Mouse (Mus musculus): ENCODE data around the gene Arl16. TPM values are rescaled to one million over a fixed set of nuclear protein-coding genes. Genes with fewer than 3 reads are reported as not detected.
A peak's percentile ranks its signal among the peaks of the same experiment; 100 is the strongest.

Gene Arl16
- total and polyA plus RNA-seq, 3 experiments, result 20.0 to 20.8 TPM; not detected in 1

GRCm38 (mm10) chr11:120506899-120507298 is 39.5 kb upstream of the Arl16 start (continued):
- TF ChIP-seq USF2 (IDR thresholded peaks at IDR 0.05; ENCODE audit: borderline replicate concordance in 1 of 2, insufficient read depth in 1 of 2, low read depth in 1 of 2, low read length in 2 of 2), result no peak
- no peak for TF ChIP-seq GATA1 (IDR thresholded peaks at IDR 0.05; ENCODE audit: low read depth, low read length)
- no peak for TF ChIP-seq ZNF384 (IDR thresholded peaks at IDR 0.05; ENCODE audit: low read depth, low read length)
- no peak for TF ChIP-seq JUND (IDR thresholded peaks at IDR 0.05; ENCODE audit: low read depth, low read length)
- TF ChIP-seq ZMIZ1 (IDR thresholded peaks at IDR 0.05; ENCODE audit: low read depth, low read length), result no peak
- TF ChIP-seq ZC3H11A (IDR thresholded peaks at IDR 0.05; ENCODE audit: low read depth, low read length), result peak; percentile 39; the same call in 1 of the 2 replicates
- TF ChIP-seq MYC (IDR thresholded peaks at IDR 0.05; ENCODE audit: low read depth, low read length), result no peak
- TF ChIP-seq BHLHE40 (IDR thresholded peaks at IDR 0.05; ENCODE audit: borderline replicate concordance, low read depth, low read length), result no peak
- no peak for TF ChIP-seq POLR2AphosphoS2 (IDR thresholded peaks at IDR 0.05; ENCODE audit: low read length)
- no peak for TF ChIP-seq MAFK (IDR thresholded peaks at IDR 0.05; ENCODE audit: borderline replicate concordance, low read depth, low read length)
- peak; percentile 52 for TF ChIP-seq RAD21 (IDR thresholded peaks at IDR 0.05; ENCODE audit: low read depth, low read length)
- no peak for TF ChIP-seq MYB (IDR thresholded peaks at IDR 0.05; ENCODE audit: low read depth, low read length)
- TF ChIP-seq MXI1 (IDR thresholded peaks at IDR 0.05; ENCODE audit: low read depth, low read length), result peak; percentile 23; the same call in 1 of the 2 replicates

- Histone ChIP-seq H3K4me1 (ENCODE audit: control insufficient read depth in 1 of 2, insufficient read depth in 2 of 2, low read length in 2 of 2) (peaks cover 20 to 21% of the 10 kb centered on the region in 2 experiments), H3K36me3 (ENCODE audit: control insufficient read depth in 1 of 2, insufficient read depth in 2 of 2, low read length in 2 of 2) (peaks cover 0 to 20% of the 10 kb centered on the region in 2 experiments; a peak in 2 of 4 replicates), H3K9ac (ENCODE audit: control insufficient read depth, low read depth, low read length, poor library complexity, severe bottlenecking) (no peak overlapping the region), H3K79me2 (ENCODE audit: control insufficient read depth, insufficient read depth, low read length, poor library complexity) (no peaks in the 10 kb centered on the region; the same call in 1 of the 2 replicates), H3K4me3 (ENCODE audit: control insufficient read depth in 1 of 2, insufficient read depth in 1 of 2, low read depth in 2 of 2, low read length in 2 of 2) (no peak overlapping the region), H3K27ac (ENCODE audit: control insufficient read depth, low read depth, low read length) (no peak overlapping the region), H3K9me3 (replicated peaks; ENCODE audit: insufficient read depth, low read length) (no peaks in the 10 kb centered on the region), H3K27me3 (ENCODE audit: control insufficient read depth in 1 of 2, insufficient read depth in 2 of 2, low read length in 2 of 2) (no peaks in the 10 kb centered on the region; a peak in 1 of 4 replicates)
- TF ChIP-seq ZMIZ1 (IDR thresholded peaks at IDR 0.05; ENCODE audit: low read depth, low read length), result no peak
- TF ChIP-seq CHD2 (IDR thresholded peaks at IDR 0.05; ENCODE audit: low read length), result no peak
- TF ChIP-seq UBTF (IDR thresholded peaks at IDR 0.05; ENCODE audit: borderline replicate concordance, insufficient read depth, low read depth, low read length), result no peak
- no peak for TF ChIP-seq MYB (IDR thresholded peaks at IDR 0.05; ENCODE audit: low read depth, low read length)
- TF ChIP-seq POLR2AphosphoS5 (IDR thresholded peaks at IDR 0.05; ENCODE audit: borderline replicate concordance, low read depth, low read length), result no peak
- no peak for TF ChIP-seq BHLHE40 (IDR thresholded peaks at IDR 0.05; ENCODE audit: borderline replicate concordance, low read depth, low read length)
- no peak for TF ChIP-seq JUND (IDR thresholded peaks at IDR 0.05; ENCODE audit: low read depth, low read length)
- no peak for DNase-seq (ENCODE audit: low read depth, low spot score)
Observed at GRCm38 (mm10) chr11:120505661-120506060, 38.3 kb upstream of the Arl16 start.

- Histone ChIP-seq H3K27me3 (ENCODE audit: control insufficient read depth in 1 of 2, insufficient read depth in 2 of 2, low read length in 2 of 2) (no peaks in the 10 kb centered on the region; a peak in 1 of 4 replicates), H3K4me3 (ENCODE audit: control insufficient read depth in 1 of 2, insufficient read depth in 1 of 2, low read depth in 2 of 2, low read length in 2 of 2) (no peak overlapping the region)
Observed at GRCm38 (mm10) chr11:120501701-120502100, 34.3 kb upstream of the Arl16 start.

More at GRCm38 (mm10) chr11:120501701-120502100, 34.3 kb upstream of the Arl16 start:
- no peak overlapping the region for H3K27ac ChIP-seq (ENCODE audit: control insufficient read depth, low read depth, low read length)
- no peaks in the 10 kb centered on the region for H3K36me3 ChIP-seq (ENCODE audit: control insufficient read depth in 1 of 2, insufficient read depth in 2 of 2, low read length in 2 of 2)
- no peak for TF ChIP-seq POLR2A (IDR thresholded peaks at IDR 0.05; ENCODE audit: control insufficient read depth in 1 of 2, insufficient read depth in 1 of 2, low read depth in 1 of 2, low read length in 2 of 2, poor library complexity in 1 of 2)
- no peak for TF ChIP-seq NRF1 (IDR thresholded peaks at IDR 0.05; ENCODE audit: insufficient read depth, low read depth, low read length, poor library complexity, severe bottlenecking)
- TF ChIP-seq ZC3H11A (IDR thresholded peaks at IDR 0.05; ENCODE audit: low read depth, low read length), result no peak
- no peak for TF ChIP-seq RAD21 (IDR thresholded peaks at IDR 0.05; ENCODE audit: low read depth, low read length)
- TF ChIP-seq MAFK (IDR thresholded peaks at IDR 0.05; ENCODE audit: borderline replicate concordance, low read depth, low read length), result no peak
- TF ChIP-seq MYC (IDR thresholded peaks at IDR 0.05; ENCODE audit: low read depth, low read length), result no peak
- no peak for TF ChIP-seq USF2 (IDR thresholded peaks at IDR 0.05; ENCODE audit: borderline replicate concordance in 1 of 2, insufficient read depth in 1 of 2, low read depth in 1 of 2, low read length in 2 of 2)
- no peak for TF ChIP-seq MAX (IDR thresholded peaks at IDR 0.05; ENCODE audit: low read length)
- no peak for TF ChIP-seq UBTF (IDR thresholded peaks at IDR 0.05; ENCODE audit: borderline replicate concordance, insufficient read depth, low read depth, low read length)
- no peak for TF ChIP-seq ELF1 (IDR thresholded peaks at IDR 0.05; ENCODE audit: low read depth, low read length)
- no peak for TF ChIP-seq CHD2 (IDR thresholded peaks at IDR 0.05; ENCODE audit: low read length)
- TF ChIP-seq GABPA (IDR thresholded peaks at IDR 0.05; ENCODE audit: low read depth, low read length), result no peak
- no peak for TF ChIP-seq BHLHE40 (IDR thresholded peaks at IDR 0.05; ENCODE audit: borderline replicate concordance, low read depth, low read length)
- TF ChIP-seq ETS1 (IDR thresholded peaks at IDR 0.05; ENCODE audit: low read depth, low read length), result no peak
- TF ChIP-seq TCF12 (IDR thresholded peaks at IDR 0.05; ENCODE audit: low read depth, low read length), result no peak
- TF ChIP-seq GATA1 (IDR thresholded peaks at IDR 0.05; ENCODE audit: low read depth, low read length), result no peak
- no peak for TF ChIP-seq RCOR1 (IDR thresholded peaks at IDR 0.05; ENCODE audit: low read depth, low read length)
- TF ChIP-seq KAT2A (conservative IDR thresholded peaks at IDR 0.05; ENCODE audit: low read depth, low read length), result no peak
- TF ChIP-seq ZMIZ1 (IDR thresholded peaks at IDR 0.05; ENCODE audit: low read depth, low read length), result no peak
- H3K4me1 ChIP-seq (ENCODE audit: control insufficient read depth in 1 of 2, insufficient read depth in 2 of 2, low read length in 2 of 2), result no peaks in the 10 kb centered on the region
- H3K9me3 ChIP-seq (replicated peaks; ENCODE audit: insufficient read depth, low read length), result no peaks in the 10 kb centered on the region
- no peaks in the 10 kb centered on the region for H3K79me2 ChIP-seq (ENCODE audit: control insufficient read depth, insufficient read depth, low read length, poor library complexity)
- no peak overlapping the region for H3K9ac ChIP-seq (ENCODE audit: control insufficient read depth, low read depth, low read length, poor library complexity, severe bottlenecking)
- DNase-seq (ENCODE audit: low read depth, low spot score), result no peak

Measured in MEL (cell line).